Mouse (Mus musculus) cerebellum, adult 2 months (tissue): ENCODE data around the gene Ccnh.

Experiments
- CTCF ChIP-seq: fragments of 200-500 bp; IDR thresholded peaks from 2 replicates; pipeline ENCODE4 v1.5.1; 2011; ENCODE audit warnings: low read depth, mild to moderate bottlenecking, control low read depth, low read length, moderate library complexity, borderline replicate concordance; ENCODE audit not compliant: insufficient read depth
- POLR2A ChIP-seq: fragments of 200-500 bp; IDR thresholded peaks from 2 replicates; pipeline ENCODE4 v1.6.1; 2011; ENCODE audit warnings: low read length, control low read depth, borderline replicate concordance; ENCODE audit not compliant: insufficient read depth

GRCm38 (mm10) chr13:85159971-85160370 lies 29.2 kb upstream of the Ccnh start:
- no peak for TF ChIP-seq CTCF
- TF ChIP-seq POLR2A = no peak
